Mouse (Mus musculus) CD4-positive, CD25-positive, alpha-beta regulatory T cell (primary cell): ENCODE measurements around the gene Samm50. TPM values are rescaled to one million over a fixed set of nuclear protein-coding genes. Genes with fewer than 3 reads are reported as not detected.

Source experiments
- polyA plus RNA-seq: library from polyadenylated mRNA; unstranded; fragments of 100-300 nt; shearing (Covaris generic); gene quantifications from one replicate; pipeline ENCODE4 v1.2.1, GENCODE M21; 2017

Samm50 gene
- polyA plus RNA-seq: 119 TPM

DNA sequence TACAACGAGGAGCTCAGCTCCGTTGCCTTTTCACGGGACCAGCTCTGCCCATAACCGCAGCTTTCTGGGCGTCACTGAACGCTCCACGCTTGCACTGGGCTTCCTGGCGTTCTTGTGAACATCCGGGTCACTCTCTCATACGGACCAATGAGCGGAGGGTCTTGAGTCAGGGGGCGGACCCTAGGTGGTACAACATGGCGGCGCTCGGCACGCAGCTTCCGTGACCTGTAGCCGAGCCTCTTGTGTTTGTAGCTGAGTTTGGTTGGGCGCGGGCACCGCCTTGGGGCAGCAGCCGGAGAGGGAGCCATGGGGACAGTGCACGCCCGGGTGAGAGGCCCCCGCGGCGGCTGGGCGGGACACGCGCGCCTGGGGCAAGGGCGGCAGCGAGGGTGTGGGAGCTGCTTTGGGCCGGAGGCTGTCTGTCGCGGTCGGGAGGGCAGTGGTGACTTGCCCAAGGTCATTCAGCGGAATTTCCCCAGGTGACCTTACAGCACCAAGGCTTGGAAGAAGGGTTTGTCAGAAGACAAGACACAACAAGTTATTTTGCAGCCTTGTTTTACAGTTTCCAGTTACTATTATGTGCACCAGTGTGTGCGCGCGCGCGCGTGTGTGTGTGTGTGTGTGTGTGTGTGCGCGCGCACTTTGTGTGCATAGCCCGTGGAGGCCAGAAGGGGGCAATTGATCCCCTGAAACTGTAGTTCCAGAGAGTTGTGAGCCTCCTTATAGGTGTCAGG, at the start of gene Samm50:
Samm50 (plus strand) TSS at position 184 of the 734 bp plus-strand sequence.

DNA sequence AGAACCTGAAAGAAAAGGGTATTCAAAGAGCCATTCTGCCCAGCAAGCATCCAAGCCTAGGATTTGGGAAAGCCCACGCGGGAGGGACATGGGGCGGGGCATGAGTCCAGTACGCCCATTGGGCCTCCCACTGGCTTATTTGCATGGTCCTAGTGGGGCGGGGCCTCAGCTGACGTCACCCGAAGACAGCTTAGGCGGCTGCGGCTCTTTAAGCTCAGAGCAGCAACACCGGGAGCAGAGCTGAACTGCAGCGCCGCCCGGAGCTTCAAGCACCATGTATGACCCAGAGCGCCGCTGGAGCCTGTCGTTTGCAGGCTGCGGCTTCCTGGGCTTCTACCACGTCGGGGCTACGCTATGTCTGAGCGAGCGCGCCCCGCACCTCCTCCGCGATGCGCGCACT, 24.4 kb upstream of the Samm50 start, which contains the start of gene Pnpla3:
Pnpla3 (plus strand) TSS at position 238 of the 400 bp plus-strand sequence.

DNA sequence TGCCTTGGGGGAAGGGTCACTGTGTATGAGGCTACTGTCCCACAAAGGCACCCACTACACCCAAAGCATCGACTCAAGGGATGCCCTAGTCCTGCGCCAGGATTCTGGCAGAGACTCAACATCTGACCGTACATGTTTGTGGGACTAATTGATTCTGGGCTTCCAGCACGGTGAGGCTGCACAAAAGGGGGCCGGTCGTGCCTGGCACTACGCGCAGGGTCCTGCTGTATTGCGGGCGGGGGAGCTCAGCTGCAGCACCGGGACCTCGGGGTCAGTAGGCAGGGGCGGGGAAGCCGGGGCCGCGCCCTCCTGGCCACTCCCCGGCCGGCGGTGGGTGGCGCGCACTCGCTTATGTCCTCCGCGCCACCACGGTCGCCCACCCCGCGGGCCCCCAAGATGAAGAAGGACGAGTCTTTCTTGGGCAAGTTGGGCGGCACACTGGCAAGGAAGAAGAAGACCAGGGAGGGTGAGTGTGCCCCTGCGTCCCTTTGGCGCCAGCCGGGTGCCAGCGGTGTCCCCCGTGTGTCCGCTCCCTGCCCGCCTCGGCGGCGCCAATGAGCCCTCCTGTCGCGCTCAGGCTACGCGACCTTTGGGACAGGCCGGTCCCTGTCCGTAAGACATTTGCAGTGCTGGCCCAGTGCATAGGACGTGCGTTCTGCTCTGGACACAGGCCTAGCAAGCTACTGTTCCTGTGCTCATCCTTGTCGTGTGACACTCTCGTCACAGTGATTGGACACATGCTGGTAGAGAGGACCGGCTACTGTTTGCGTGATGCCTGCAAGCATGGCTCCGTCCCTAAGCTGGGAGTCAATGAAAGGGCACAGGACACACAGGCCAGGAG, 39.9 kb downstream of the Samm50 start, which contains the start of gene Parvb:
Parvb (plus strand) TSS at position 323 of the 841 bp plus-strand sequence.

Other genes with a start within 250 kb of the Samm50 start
- gene Efcab6, start 126.9 kb upstream of the Samm50 start, polyA plus RNA-seq: not detected
- gene Sult4a1, start 86.5 kb upstream of the Samm50 start, polyA plus RNA-seq: 0.36 TPM
- gene Pnpla5, start 69.1 kb upstream of the Samm50 start, polyA plus RNA-seq: not detected
- 0.41 TPM for gene Pnpla3, start 24.4 kb upstream of the Samm50 start, polyA plus RNA-seq
- gene Parvb, start 39.8 kb downstream of the Samm50 start, polyA plus RNA-seq: 0.59 TPM
- gene Parvg, start 131.8 kb downstream of the Samm50 start, polyA plus RNA-seq: 126 TPM